Mouse (Mus musculus) forebrain, embryonic 16.5 days (tissue): ENCODE data around the gene Ovol2. TPM values are rescaled to one million over a fixed set of nuclear protein-coding genes. Genes with fewer than 3 reads are reported as not detected.

Source experiments
- ATAC-seq: fragments of 200-750 bp; cut with Nextera tagmentation; 2 replicates; pipeline ENCODE4 v1.8.0; 2017; ENCODE audit warnings: mild to moderate bottlenecking, moderate library complexity
- H3K27ac ChIP-seq: fragments of 300-500 bp; sonication (generic); 2 replicates; pipeline ENCODE4 v1.5.1; 2014; ENCODE audit warnings: low read length, control low read depth
- H3K27me3 ChIP-seq: fragments of 300-500 bp; sonication (generic); replicated peaks from 2 replicates; pipeline ENCODE4 v1.6.1; 2014; ENCODE audit warnings: low read length; ENCODE audit not compliant: control insufficient read depth, insufficient read depth
- H3K36me3 ChIP-seq: fragments of 300-500 bp; sonication (generic); 2 replicates; pipeline ENCODE4 v1.6.1; 2014; ENCODE audit not compliant: control insufficient read depth, insufficient read depth
- H3K4me1 ChIP-seq: fragments of 300-500 bp; sonication (generic); replicated peaks from 2 replicates; pipeline ENCODE4 v1.6.1; 2014; ENCODE audit warnings: low read length; ENCODE audit not compliant: control insufficient read depth, insufficient read depth
- H3K4me2 ChIP-seq: fragments of 300-500 bp; sonication (generic); 2 replicates; pipeline ENCODE4 v1.6.1; 2014; ENCODE audit warnings: mild to moderate bottlenecking, low read length, control low read depth
- H3K4me3 ChIP-seq: fragments of 300-500 bp; sonication (generic); replicated peaks from 2 replicates; pipeline ENCODE4 v1.5.1; 2014; ENCODE audit warnings: mild to moderate bottlenecking, low read length, control low read depth
- H3K9ac ChIP-seq: fragments of 300-500 bp; sonication (generic); replicated peaks from 2 replicates; pipeline ENCODE4 v1.6.1; 2014; ENCODE audit warnings: low read depth, low read length, control low read depth
- H3K9me3 ChIP-seq: fragments of 300-500 bp; sonication (generic); 2 replicates; pipeline ENCODE4 v1.6.1; 2016; ENCODE audit warnings: low read length; ENCODE audit not compliant: control insufficient read depth
- WGBS: fragments of 180-500 bp; shearing (Covaris S2); extraction: QIAGEN DNeasy Blood & Tissue Kit; methylation state at CpG from one replicate; pipeline ENCODE4 v1.1.7; 2014; 5-methylcytosine and 5-hydroxymethylcytosine counted together
- polyA plus RNA-seq: library from polyadenylated mRNA; unstranded; fragments of >200 nt; fragmentation: Nextera tagmentation; extraction: Ambion mirVana; gene quantifications from 2 replicates; pipeline ENCODE4 v1.2.1, GENCODE M21; 2015

Ovol2 gene
- polyA plus RNA-seq, 1 experiment from 2014 or later: not detected

- Histone ChIP-seq H3K36me3 (no peaks in the 10 kb centered on the region), H3K4me3 (no peak overlapping the region), H3K4me1 (peaks cover 18% of the 10 kb centered on the region), H3K27ac (no peak overlapping the region), H3K9me3 (no peaks in the 10 kb centered on the region), H3K9ac (no peak overlapping the region), H3K4me2 (no peak overlapping the region), H3K27me3 (no peaks in the 10 kb centered on the region)
- no peak for ATAC-seq
- WGBS: 94% methylated on average over 12 of the region's 12 CpGs
These were observed 59.9 kb downstream of the Ovol2 start for GRCm38 (mm10) chr2:144272088-144272487.

DNA sequence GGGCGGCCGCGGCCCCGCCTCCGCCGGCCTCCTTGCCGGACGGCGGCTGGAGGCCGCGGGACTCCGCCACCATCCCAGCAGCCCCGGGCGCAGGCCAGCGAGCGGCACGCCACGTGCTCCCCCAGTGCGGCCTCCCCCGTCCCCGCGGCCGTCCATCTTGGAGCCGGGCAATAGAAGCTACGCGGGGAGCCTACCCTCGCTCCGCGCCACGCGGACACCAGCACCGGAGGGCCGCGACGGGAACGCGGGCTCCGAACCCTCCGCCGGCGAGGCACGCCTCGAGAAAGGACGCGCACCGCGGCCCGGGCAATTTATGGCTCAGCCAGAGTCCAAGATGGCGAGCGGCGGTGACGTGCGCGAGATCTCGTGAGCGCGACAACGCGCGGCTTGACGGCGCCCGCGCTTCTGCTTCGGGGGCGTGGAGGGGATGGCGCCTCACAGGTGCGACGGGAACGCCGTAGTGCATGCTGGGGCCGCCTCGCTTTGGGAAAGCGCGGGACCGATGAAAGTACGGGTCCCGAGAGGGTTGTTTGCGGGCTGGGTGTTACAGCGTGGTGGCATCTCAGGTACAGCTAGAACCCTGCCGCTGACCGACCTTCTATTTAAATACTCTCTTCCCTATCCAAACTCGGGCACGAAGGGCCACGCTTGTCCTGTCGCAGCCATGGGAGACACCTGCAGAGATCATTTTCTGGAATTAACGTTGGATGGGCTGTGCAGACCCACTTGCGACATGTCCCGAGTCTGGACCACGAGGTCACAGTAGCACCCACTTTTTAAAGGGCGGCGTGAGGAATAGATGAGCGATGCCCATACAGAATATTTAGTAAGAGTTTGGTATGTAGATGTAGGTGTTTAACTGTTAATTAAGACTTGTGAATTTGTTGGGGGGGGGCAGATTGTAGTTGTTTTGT is 61.2 kb downstream of the Ovol2 start, which contains the start of the genes Mgme1 and Snx5:
Gene Mgme1 (plus strand): TSS at position 157 of the 914 bp plus-strand sequence.
Gene Snx5 (minus strand): TSS at position 400 of the 914 bp plus-strand sequence.
- no peaks in the 10 kb centered on the region for H3K9me3 ChIP-seq

DNA sequence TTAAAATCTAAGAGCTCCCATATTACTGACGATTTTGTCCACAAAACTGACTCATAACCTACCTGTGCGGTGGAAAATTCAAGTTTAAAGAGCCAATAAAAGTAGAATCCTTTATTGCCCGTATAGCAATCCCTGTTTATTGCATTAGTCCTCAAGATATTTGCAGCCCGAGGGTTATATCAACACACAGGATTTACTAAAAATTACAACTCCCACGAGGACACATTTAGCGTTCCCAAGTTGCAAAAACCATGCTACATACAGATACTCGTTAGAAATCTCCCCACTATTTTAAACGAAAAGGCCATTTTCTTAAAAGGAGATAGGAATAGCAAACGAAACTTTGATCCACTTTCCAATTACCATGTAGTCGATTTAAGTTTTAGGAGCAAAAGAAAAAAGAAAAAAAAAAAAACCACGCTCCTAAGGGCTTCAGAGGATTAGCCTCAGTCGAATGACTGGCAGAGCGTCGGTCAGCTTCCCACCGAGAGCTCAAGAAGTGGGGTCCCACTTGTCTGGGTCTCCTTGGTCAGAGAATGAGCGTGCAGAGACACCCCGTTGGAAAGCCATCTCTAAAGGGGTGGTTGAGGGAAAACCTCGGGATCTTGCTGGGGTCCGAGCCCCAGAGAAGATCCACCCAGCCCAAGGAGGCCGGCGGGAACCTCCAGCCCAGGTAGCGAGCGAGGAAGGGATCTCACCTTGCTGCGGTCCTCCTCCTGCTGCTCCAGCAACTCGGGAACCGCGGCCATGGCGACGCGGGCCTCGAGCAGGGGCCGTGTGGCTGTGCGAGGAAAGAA is 62.1 kb downstream of the Ovol2 start:
- Histone ChIP-seq H3K36me3 (no peaks in the 10 kb centered on the region), H3K9me3 (no peaks in the 10 kb centered on the region), H3K27me3 (no peaks in the 10 kb centered on the region), H3K4me1 (peaks cover 21% of the 10 kb centered on the region), H3K4me3 (peak overlapping the region; percentile 70), H3K27ac (peak overlapping the region; percentile 80), H3K4me2 (peak overlapping the region; percentile 76), H3K9ac (peak overlapping the region; percentile 77)
- under 1% methylated on average over 33 of the region's 33 CpGs for WGBS
- ATAC-seq: peak; percentile 3

More for the DNA sequence above, 61.2 kb downstream of the Ovol2 start, which contains the start of the genes Mgme1 and Snx5:
- H3K4me1 ChIP-seq: peaks cover 21% of the 10 kb centered on the region
- ATAC-seq: peak; percentile 98
- peak within 1 kb of the TSS; percentile 80 for H3K27ac ChIP-seq
- peak within 1 kb of the TSS; percentile 77 for H3K9ac ChIP-seq
- under 1% methylated on average over 79 of the region's 93 CpGs for WGBS
- no peaks in the 10 kb centered on the region for H3K27me3 ChIP-seq
- no peaks in the 10 kb centered on the region for H3K36me3 ChIP-seq
- peak within 1 kb of the TSS; percentile 70 for H3K4me3 ChIP-seq
- H3K4me2 ChIP-seq: peak within 1 kb of the TSS; percentile 76

- Histone ChIP-seq H3K27me3 (no peaks in the 10 kb centered on the region), H3K36me3 (no peaks in the 10 kb centered on the region), H3K9me3 (no peaks in the 10 kb centered on the region), H3K9ac (peak overlapping the region; percentile 44; the same call in 1 of the 2 replicates), H3K4me2 (peak overlapping the region; percentile 76), H3K27ac (no peak overlapping the region), H3K4me1 (peaks cover 21% of the 10 kb centered on the region), H3K4me3 (peak overlapping the region; percentile 70)
- 2% methylated on average over 11 of the region's 11 CpGs for WGBS
- ATAC-seq: no peak
These were observed 62.7 kb downstream of the Ovol2 start for GRCm38 (mm10) chr2:144269306-144269650.

GRCm38 (mm10) chr2:144268446-144269305 is 63.3 kb downstream of the Ovol2 start:
- peak overlapping the region; percentile 70 for H3K4me3 ChIP-seq
- H3K4me1 ChIP-seq: peaks cover 21% of the 10 kb centered on the region
- H3K4me2 ChIP-seq: peak overlapping the region; percentile 76
- H3K27ac ChIP-seq: no peak overlapping the region
- no peak for ATAC-seq
- H3K9me3 ChIP-seq: no peaks in the 10 kb centered on the region
- H3K9ac ChIP-seq: peak overlapping the region; percentile 44; the same call in 1 of the 2 replicates
- 9% methylated on average over 6 of the region's 6 CpGs for WGBS
- H3K36me3 ChIP-seq: no peaks in the 10 kb centered on the region
- H3K27me3 ChIP-seq: no peaks in the 10 kb centered on the region

DNA sequence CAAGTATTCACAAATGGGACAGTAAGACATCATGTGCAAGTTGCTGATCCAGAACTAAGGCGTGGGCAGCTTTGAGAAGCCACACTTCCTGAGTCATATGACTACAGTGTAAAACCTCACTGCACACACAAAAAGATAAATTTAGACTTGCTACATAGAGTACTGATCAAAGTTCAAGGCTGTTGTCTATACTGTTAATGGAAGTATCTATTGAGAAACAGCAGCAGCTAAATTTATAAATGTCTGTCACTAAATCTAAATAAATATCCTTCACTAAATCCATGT is 64.3 kb downstream of the Ovol2 start:
- no peaks in the 10 kb centered on the region for H3K36me3 ChIP-seq
- H3K9ac ChIP-seq: no peak overlapping the region
- ATAC-seq: no peak
- no peaks in the 10 kb centered on the region for H3K9me3 ChIP-seq
- H3K27me3 ChIP-seq: no peaks in the 10 kb centered on the region
- no peak overlapping the region for H3K27ac ChIP-seq
- no peak overlapping the region for H3K4me2 ChIP-seq
- WGBS: 72% methylated on average over 1 of the region's 1 CpGs
- H3K4me3 ChIP-seq: no peak overlapping the region
- peaks cover 21% of the 10 kb centered on the region for H3K4me1 ChIP-seq

- WGBS: 56% methylated on average over 5 of the region's 5 CpGs
- no peak for ATAC-seq
These were observed 64.8 kb downstream of the Ovol2 start for GRCm38 (mm10) chr2:144267004-144267730.

DNA sequence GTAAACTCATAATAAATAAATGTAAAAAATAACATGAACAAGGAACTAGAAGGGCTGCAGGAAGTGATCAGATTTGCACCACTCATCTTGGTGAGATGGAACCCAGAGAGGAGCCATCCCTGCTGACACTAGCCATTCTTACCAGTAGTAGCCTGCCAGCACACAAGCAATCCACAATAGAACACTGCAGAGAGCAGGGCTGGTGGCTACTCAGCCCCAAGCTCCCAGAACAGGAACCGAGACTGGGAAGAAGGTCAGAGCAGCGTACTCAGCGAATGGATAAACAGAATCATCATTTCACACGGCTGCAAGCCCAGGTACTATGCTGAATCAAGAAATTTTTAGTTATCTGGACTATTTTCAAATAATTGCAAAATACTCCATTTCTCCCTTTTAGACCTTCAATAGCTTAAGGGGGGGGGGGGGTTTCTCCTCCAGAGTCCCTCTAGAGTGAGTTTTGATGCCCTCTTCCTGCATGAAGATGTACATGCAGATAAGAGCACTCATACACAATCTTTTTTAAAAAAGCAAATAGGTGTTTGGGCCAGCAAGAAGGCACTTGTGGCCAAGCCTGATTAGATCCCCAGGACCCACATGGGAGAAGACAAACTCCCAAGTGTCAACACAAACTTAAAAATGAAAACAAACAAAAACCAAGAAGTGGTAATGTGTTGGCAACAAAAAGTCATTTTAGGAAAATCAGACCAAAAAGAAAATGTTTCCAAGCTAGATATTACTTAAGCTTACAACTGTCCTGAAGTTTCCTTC is 65.8 kb downstream of the Ovol2 start:
- 52% methylated on average over 4 of the region's 4 CpGs for WGBS
- ATAC-seq: no peak
- no peak overlapping the region for H3K4me2 ChIP-seq
- no peak overlapping the region for H3K9ac ChIP-seq
- peaks cover 20% of the 10 kb centered on the region for H3K4me1 ChIP-seq
- no peak overlapping the region for H3K27ac ChIP-seq
- no peak overlapping the region for H3K4me3 ChIP-seq
- no peaks in the 10 kb centered on the region for H3K9me3 ChIP-seq
- no peaks in the 10 kb centered on the region for H3K36me3 ChIP-seq
- no peaks in the 10 kb centered on the region for H3K27me3 ChIP-seq

More at GRCm38 (mm10) chr2:144267004-144267730, 64.8 kb downstream of the Ovol2 start:
- Histone ChIP-seq H3K36me3 (no peaks in the 10 kb centered on the region), H3K9me3 (no peaks in the 10 kb centered on the region), H3K4me3 (no peak overlapping the region), H3K4me1 (peaks cover 21% of the 10 kb centered on the region), H3K9ac (no peak overlapping the region), H3K4me2 (no peak overlapping the region), H3K27me3 (no peaks in the 10 kb centered on the region), H3K27ac (no peak overlapping the region)
